Mouse (Mus musculus) forebrain, embryonic 11.5 days (tissue): ENCODE measurements around the gene Dand5. TPM values are rescaled to one million over a fixed set of nuclear protein-coding genes. Genes with fewer than 3 reads are reported as not detected.

ENCODE experiments used
- ATAC-seq: fragments of 200-750 bp; cut with Nextera tagmentation; replicated peaks from 2 replicates; pipeline ENCODE4 v1.8.0; 2017; ENCODE audit warnings: moderate TSS enrichment; ENCODE audit not compliant: low FRiP score
- DNase-seq: peaks from one replicate; pipeline ENCODE4 v3.0.0-alpha.2; 2017; ENCODE audit warnings: low spot score
- H3K27ac ChIP-seq: fragments of 300-500 bp; sonication (generic); 2 replicates; pipeline ENCODE4 v1.5.1; 2014; ENCODE audit warnings: low read depth, low read length
- H3K27me3 ChIP-seq: fragments of 300-500 bp; sonication (generic); 2 replicates; pipeline ENCODE4 v1.6.1; 2014; ENCODE audit warnings: mild to moderate bottlenecking, low read length, mixed read lengths; ENCODE audit not compliant: control insufficient read depth, insufficient read depth
- H3K36me3 ChIP-seq: fragments of 300-500 bp; sonication (generic); 2 replicates; pipeline ENCODE4 v1.6.1; 2014; ENCODE audit warnings: mild to moderate bottlenecking, low read length, moderate library complexity, mixed read lengths; ENCODE audit not compliant: control insufficient read depth, insufficient read depth
- H3K4me1 ChIP-seq: fragments of 300-500 bp; sonication (generic); replicated peaks from 2 replicates; pipeline ENCODE4 v1.6.1; 2014; ENCODE audit warnings: low read length, mixed read lengths; ENCODE audit not compliant: control insufficient read depth, insufficient read depth
- H3K4me2 ChIP-seq: fragments of 300-500 bp; sonication (generic); 2 replicates; pipeline ENCODE4 v1.6.1; 2014; ENCODE audit warnings: low read depth, mild to moderate bottlenecking, low read length, moderate library complexity, mixed read lengths; ENCODE audit not compliant: severe bottlenecking
- H3K4me3 ChIP-seq: fragments of 300-500 bp; sonication (generic); 2 replicates; pipeline ENCODE4 v1.5.1; 2014; ENCODE audit warnings: low read depth, low read length
- H3K9ac ChIP-seq: fragments of 300-500 bp; sonication (generic); 2 replicates; pipeline ENCODE4 v1.6.1; 2014; ENCODE audit warnings: low read length
- H3K9me3 ChIP-seq: fragments of 300-500 bp; sonication (generic); 2 replicates; pipeline ENCODE4 v1.6.1; 2016; ENCODE audit warnings: low read length, mixed read lengths; ENCODE audit not compliant: control insufficient read depth
- WGBS: fragments of 180-500 bp; shearing (Covaris S2); extraction: QIAGEN DNeasy Blood & Tissue Kit; methylation state at CpG from one replicate; pipeline ENCODE4 v1.1.7; 2014; 5-methylcytosine and 5-hydroxymethylcytosine counted together
- polyA plus RNA-seq: library from polyadenylated mRNA; unstranded; fragments of >200 nt; fragmentation: Nextera tagmentation; extraction: Ambion mirVana; gene quantifications from 2 replicates; pipeline ENCODE4 v1.2.1, GENCODE M21; 2014

Dand5 gene
- polyA plus RNA-seq: 5.5 and 6.4 TPM in 2 replicates

DNA sequence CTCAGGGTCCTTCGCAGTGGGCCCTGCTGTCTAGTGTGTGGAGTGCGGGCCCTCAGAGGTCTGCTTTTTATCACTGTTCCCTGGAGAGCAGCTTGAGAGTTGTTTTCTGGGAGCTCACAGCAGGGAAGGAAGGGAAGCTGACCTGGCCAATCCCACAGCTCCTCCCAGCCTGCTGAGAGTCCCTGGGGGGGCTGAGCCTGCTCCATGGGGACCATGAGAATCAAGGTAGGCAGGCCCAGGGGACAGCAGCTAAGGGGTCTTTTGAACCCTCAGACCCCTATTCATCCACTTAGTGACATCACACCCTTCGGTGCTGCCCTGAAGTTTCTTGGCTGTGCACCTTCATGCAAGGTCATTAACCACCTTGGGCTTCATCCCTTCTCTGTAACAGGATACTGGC, at the start of gene Dand5:
Gene Dand5 (minus strand): TSS at position 101 of the 400 bp plus-strand sequence.
- H3K4me3 ChIP-seq: no peak within 1 kb of the TSS
- H3K4me2 ChIP-seq: peak within 1 kb of the TSS; percentile 43
- H3K27me3 ChIP-seq: no peaks in the 10 kb centered on the region; the same call in 1 of the 2 replicates
- no peaks in the 10 kb centered on the region for H3K9me3 ChIP-seq
- 35% methylated on average over 3 of the region's 3 CpGs for WGBS
- no peak within 1 kb of the TSS for H3K27ac ChIP-seq
- ATAC-seq: no peak
- H3K9ac ChIP-seq: peak within 1 kb of the TSS; percentile 39
- no peak for DNase-seq
- H3K36me3 ChIP-seq: no peaks in the 10 kb centered on the region
- peaks cover 6% of the 10 kb centered on the region; the same call in 1 of the 2 replicates for H3K4me1 ChIP-seq

DNA sequence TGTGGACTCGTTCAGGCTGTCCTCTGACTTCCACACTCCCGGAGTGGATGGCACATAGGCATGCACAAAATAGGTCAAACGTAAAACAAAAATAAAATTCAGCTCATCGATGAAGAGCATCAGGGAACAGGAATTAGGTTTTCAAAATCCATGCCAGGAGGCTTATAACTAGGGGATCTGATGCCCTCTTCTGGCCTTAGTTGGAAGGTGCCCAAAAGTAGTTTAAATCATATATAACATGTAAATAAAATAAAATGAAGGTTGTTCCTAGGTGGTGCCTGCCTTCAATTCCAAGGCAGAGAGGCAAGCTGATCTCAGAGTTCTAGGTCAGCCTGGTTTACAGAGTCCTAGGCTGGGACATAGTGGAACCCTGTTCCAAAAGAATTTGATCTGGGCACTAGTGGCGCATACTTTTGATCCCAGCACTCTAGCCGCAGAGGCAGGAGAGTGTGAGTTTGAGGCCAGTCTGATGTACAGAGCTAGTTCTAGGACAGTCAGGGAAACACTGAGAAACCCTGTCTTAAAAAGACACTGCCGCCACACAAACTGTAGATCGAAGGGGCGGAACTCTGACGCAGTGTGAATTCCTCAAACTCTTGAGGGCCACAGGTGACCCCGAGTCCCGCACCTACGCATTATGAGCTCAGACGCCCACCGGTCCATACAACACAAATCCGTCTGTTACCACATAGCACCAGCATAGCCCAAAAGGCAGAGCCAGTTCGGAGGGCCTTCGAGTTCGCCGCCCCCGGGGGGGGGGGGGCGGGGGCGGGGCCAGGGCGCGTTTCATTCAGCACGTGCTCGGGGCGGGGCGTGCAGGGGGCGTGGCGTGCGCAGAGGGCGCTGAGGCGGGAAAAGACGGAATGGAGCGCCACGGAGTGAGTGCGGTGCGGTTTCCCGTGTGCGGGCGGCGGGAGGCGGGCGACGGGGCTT, 49.0 kb upstream of the Dand5 start, which contains the start of gene Syce2:
Gene Syce2 (plus strand): TSS at position 736 of the 933 bp plus-strand sequence.
- Histone ChIP-seq H3K4me3 (peak within 1 kb of the TSS; percentile 38), H3K27me3 (no peaks in the 10 kb centered on the region), H3K36me3 (peaks cover 6% of the 10 kb centered on the region), H3K27ac (no peak within 1 kb of the TSS), H3K4me2 (peak within 1 kb of the TSS; percentile 80), H3K4me1 (peaks cover 12% of the 10 kb centered on the region), H3K9ac (peak within 1 kb of the TSS; percentile 57), H3K9me3 (no peaks in the 10 kb centered on the region)
- WGBS: 15% methylated on average over 44 of the region's 46 CpGs
- ATAC-seq (peak; percentile 76), DNase-seq (peak; percentile 89)

DNA sequence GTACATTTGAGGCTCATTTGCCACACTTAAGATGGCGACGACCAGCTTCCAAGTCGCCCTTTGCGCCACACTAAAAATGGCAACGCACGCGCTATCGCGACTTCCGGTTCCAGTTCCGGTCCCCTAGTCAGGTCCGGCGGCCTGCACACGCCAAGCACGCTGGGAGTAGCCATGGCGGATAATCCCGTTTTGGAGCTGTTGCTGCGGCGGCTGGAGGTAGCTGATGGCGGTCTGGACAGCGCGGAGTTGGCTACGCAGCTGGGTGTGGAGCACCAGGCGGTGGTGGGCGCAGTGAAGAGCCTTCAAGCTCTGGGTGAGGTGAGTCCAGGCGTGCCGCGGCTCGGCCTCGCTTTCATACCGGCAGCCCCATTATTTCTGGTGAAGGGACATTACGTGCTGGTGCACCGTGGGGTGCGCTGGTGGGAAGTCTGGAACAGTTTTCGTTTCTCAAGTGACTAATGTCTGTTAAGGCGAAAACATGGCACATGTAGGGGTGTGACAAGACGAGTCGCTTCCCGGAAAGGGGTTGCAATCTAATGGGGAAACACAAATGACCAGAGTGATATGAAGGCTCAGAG, 34.3 kb upstream of the Dand5 start, which contains the start of gene Farsa:
Gene Farsa (plus strand): TSS at position 126 of the 578 bp plus-strand sequence.
- Histone ChIP-seq H3K27me3 (no peaks in the 10 kb centered on the region), H3K27ac (no peak within 1 kb of the TSS), H3K4me2 (peak within 1 kb of the TSS; percentile 70), H3K9me3 (no peaks in the 10 kb centered on the region), H3K4me1 (no peaks in the 10 kb centered on the region; the same call in 1 of the 2 replicates), H3K9ac (peak within 1 kb of the TSS; percentile 68), H3K36me3 (peaks cover 11% of the 10 kb centered on the region; the same call in 1 of the 2 replicates), H3K4me3 (peak within 1 kb of the TSS; percentile 86)
- WGBS: under 1% methylated on average over 39 of the region's 39 CpGs
- ATAC-seq (peak; percentile 91), DNase-seq (peak; percentile 94)

GRCm38 (mm10) chr8:84856434-84856833, 33.8 kb upstream of the Dand5 start:
- Histone ChIP-seq H3K4me1 (no peaks in the 10 kb centered on the region; the same call in 1 of the 2 replicates), H3K27ac (no peak overlapping the region), H3K27me3 (no peaks in the 10 kb centered on the region), H3K9me3 (no peaks in the 10 kb centered on the region), H3K4me2 (no peak overlapping the region), H3K36me3 (peaks cover 9% of the 10 kb centered on the region; the same call in 1 of the 2 replicates), H3K9ac (no peak overlapping the region; the same call in 1 of the 2 replicates), H3K4me3 (peak overlapping the region; percentile 86; the same call in 1 of the 2 replicates)
- DNase-seq (no peak), ATAC-seq (peak; percentile 58)
- 88% methylated on average over 3 of the region's 3 CpGs for WGBS

- DNase-seq (no peak), ATAC-seq (no peak)
- Histone ChIP-seq H3K4me2 (peak overlapping the region; percentile 59; the same call in 1 of the 2 replicates), H3K27me3 (no peaks in the 10 kb centered on the region), H3K9ac (peak overlapping the region; percentile 77), H3K27ac (no peak overlapping the region; the same call in 1 of the 2 replicates), H3K36me3 (peaks cover 20% of the 10 kb centered on the region; the same call in 1 of the 2 replicates), H3K4me1 (peaks cover 15% of the 10 kb centered on the region), H3K4me3 (peak overlapping the region; percentile 98; the same call in 1 of the 2 replicates), H3K9me3 (no peaks in the 10 kb centered on the region)
- 67% methylated on average over 6 of the region's 6 CpGs for WGBS
These were observed 25.2 kb upstream of the Dand5 start for GRCm38 (mm10) chr8:84847684-84848435.

DNA sequence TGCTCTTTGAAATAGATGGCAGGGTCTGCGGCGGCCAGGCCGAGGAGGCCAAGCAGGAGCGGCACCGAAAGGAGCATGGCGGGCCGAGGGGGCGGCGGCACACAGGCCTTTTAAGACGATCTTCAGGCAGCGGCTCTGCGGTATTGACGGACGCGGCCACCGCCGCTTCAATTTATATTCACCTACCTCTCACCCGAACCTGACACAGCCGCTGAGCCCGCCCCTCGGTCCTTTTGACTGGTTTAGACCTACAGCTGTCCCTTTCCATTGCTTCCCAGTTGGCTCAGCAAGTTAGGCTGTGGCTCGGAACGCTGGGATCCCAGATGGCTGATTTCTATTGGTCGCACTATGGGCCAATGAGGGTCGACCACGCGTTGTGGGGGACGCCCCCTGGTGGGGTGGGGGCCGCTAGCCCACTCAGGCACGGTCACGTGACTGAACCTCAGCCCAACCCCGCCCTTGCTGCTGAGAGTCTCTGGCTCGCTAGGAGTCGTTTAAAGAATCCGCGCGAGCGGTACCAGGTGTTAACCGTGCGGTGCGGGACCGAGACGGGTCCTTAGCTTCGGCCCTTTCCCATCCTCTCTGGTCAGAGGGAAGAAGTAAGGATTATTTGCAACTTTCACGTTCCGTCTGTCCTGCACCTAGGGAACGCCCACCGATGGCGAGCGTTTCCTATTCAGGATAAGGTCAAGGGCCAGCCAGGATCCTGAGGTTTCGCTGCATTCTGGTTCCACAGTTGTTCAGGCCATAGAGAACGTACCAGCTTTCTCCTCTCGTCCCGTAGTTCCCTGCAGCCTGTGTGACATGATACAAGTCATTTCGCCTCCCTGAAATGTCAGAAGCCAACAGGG, 24.3 kb upstream of the Dand5 start, which contains the start of gene Calr:
Gene Calr (minus strand): TSS at position 213 of the 851 bp plus-strand sequence.
- H3K27me3 ChIP-seq: no peaks in the 10 kb centered on the region
- WGBS: 1% methylated on average over 55 of the region's 55 CpGs
- H3K9ac ChIP-seq: peak within 1 kb of the TSS; percentile 97
- H3K27ac ChIP-seq: peak within 1 kb of the TSS; percentile 66
- peaks cover 26% of the 10 kb centered on the region; the same call in 1 of the 2 replicates for H3K36me3 ChIP-seq
- H3K4me3 ChIP-seq: peak within 1 kb of the TSS; percentile 98
- peak within 1 kb of the TSS; percentile 85 for H3K4me2 ChIP-seq
- H3K9me3 ChIP-seq: no peaks in the 10 kb centered on the region
- peak; percentile 99 for ATAC-seq
- peaks cover 15% of the 10 kb centered on the region for H3K4me1 ChIP-seq
- peak; percentile 100 for DNase-seq

GRCm38 (mm10) chr8:84846094-84846721, 23.6 kb upstream of the Dand5 start:
- no peaks in the 10 kb centered on the region for H3K9me3 ChIP-seq
- H3K4me1 ChIP-seq: peaks cover 15% of the 10 kb centered on the region
- WGBS: under 1% methylated on average over 30 of the region's 30 CpGs
- peak overlapping the region; percentile 66 for H3K27ac ChIP-seq
- DNase-seq (no peak), ATAC-seq (no peak)
- peak overlapping the region; percentile 85 for H3K4me2 ChIP-seq
- H3K36me3 ChIP-seq: peaks cover 30% of the 10 kb centered on the region; the same call in 1 of the 2 replicates
- no peaks in the 10 kb centered on the region for H3K27me3 ChIP-seq
- peak overlapping the region; percentile 97 for H3K9ac ChIP-seq
- H3K4me3 ChIP-seq: peak overlapping the region; percentile 98
